Mouse (Mus musculus) heart, postnatal 0 days (tissue): Measurements from ENCODE around the gene Ncln. TPM values are rescaled to one million over a fixed set of nuclear protein-coding genes. Genes with fewer than 3 reads are reported as not detected.

Source experiments
- ATAC-seq: fragments of 200-750 bp; cut with Nextera tagmentation; 2 replicates; pipeline ENCODE4 v1.8.0; 2017; ENCODE audit warnings: low read depth, moderate number of reproducible peaks, moderate library complexity; ENCODE audit not compliant: insufficient read depth
- DNase-seq: peaks from one replicate; pipeline ENCODE4 v3.0.0-alpha.2; 2016; ENCODE audit warnings: low spot score
- H3K27ac ChIP-seq: fragments of 300-500 bp; sonication (generic); 2 replicates; pipeline ENCODE4 v1.5.1; 2014; ENCODE audit warnings: low read depth, mild to moderate bottlenecking
- H3K27me3 ChIP-seq: fragments of 300-500 bp; sonication (generic); 2 replicates; pipeline ENCODE4 v1.6.1; 2014; ENCODE audit warnings: low read length, mixed read lengths; ENCODE audit not compliant: control insufficient read depth, insufficient read depth
- H3K36me3 ChIP-seq: fragments of 300-500 bp; sonication (generic); replicated peaks from 2 replicates; pipeline ENCODE4 v1.6.1; 2014; ENCODE audit warnings: low read length, mixed read lengths; ENCODE audit not compliant: control insufficient read depth, insufficient read depth
- H3K4me1 ChIP-seq: fragments of 300-500 bp; sonication (generic); 2 replicates; pipeline ENCODE4 v1.6.1; 2014; ENCODE audit warnings: antibody characterized with exemption; ENCODE audit not compliant: control insufficient read depth, insufficient read depth
- H3K4me2 ChIP-seq: fragments of 300-500 bp; sonication (generic); 2 replicates; pipeline ENCODE4 v1.6.1; 2014; ENCODE audit warnings: low read depth, mild to moderate bottlenecking, low read length, moderate library complexity
- H3K4me3 ChIP-seq: fragments of 300-500 bp; sonication (generic); 2 replicates; pipeline ENCODE4 v1.5.1; 2014; ENCODE audit warnings: low read depth, low read length
- H3K9ac ChIP-seq: fragments of 300-500 bp; sonication (generic); replicated peaks from 2 replicates; pipeline ENCODE4 v1.6.1; 2014; ENCODE audit warnings: low read depth, low read length, mixed read lengths
- H3K9me3 ChIP-seq: fragments of 300-500 bp; sonication (generic); replicated peaks from 2 replicates; pipeline ENCODE4 v1.6.1; 2016; ENCODE audit warnings: low read length; ENCODE audit not compliant: control insufficient read depth
- CTCF ChIP-seq: IDR thresholded peaks from 2 replicates; pipeline ENCODE4 v1.5.1; 2016; ENCODE audit warnings: antibody characterized with exemption, control low read depth, low read depth
- EP300 ChIP-seq: IDR thresholded peaks from 2 replicates; pipeline ENCODE4 v1.6.1; 2016; ENCODE audit warnings: antibody characterized with exemption, low read depth
- WGBS: fragments of 180-500 bp; shearing (Covaris S2); extraction: QIAGEN DNeasy Blood & Tissue Kit; methylation state at CpG from one replicate; pipeline ENCODE4 v1.1.7; 2014; 5-methylcytosine and 5-hydroxymethylcytosine counted together
- polyA plus RNA-seq: library from polyadenylated mRNA; unstranded; fragments of >200 nt; fragmentation: Nextera tagmentation; extraction: Ambion mirVana; gene quantifications from 2 replicates; pipeline ENCODE4 v1.2.1, GENCODE M21; 2015
- total RNA-seq: library from RNA; depleted of rRNA; stranded (reverse); fragments of >200 nt; gene quantifications from 2 replicates; pipeline ENCODE4 v1.2.3, GENCODE M21; 2014; ENCODE audit warnings: low replicate concordance

The Ncln gene
- total and polyA plus RNA-seq, 2 experiments from 2014 or later: 30.5 to 91.5 TPM

GRCm38 (mm10) chr10:81486496-81486895 is 9.7 kb downstream of the Ncln start:
- peaks cover 11% of the 10 kb centered on the region for H3K4me1 ChIP-seq
- WGBS: 87% methylated on average over 10 of the region's 10 CpGs
- H3K9me3 ChIP-seq: no peaks in the 10 kb centered on the region
- DNase-seq (no peak), ATAC-seq (no peak)
- H3K9ac ChIP-seq: no peak overlapping the region
- H3K4me2 ChIP-seq: no peak overlapping the region
- H3K36me3 ChIP-seq: peaks cover 51% of the 10 kb centered on the region
- no peak for TF ChIP-seq CTCF
- no peak for TF ChIP-seq EP300
- no peak overlapping the region for H3K4me3 ChIP-seq
- peaks cover 8% of the 10 kb centered on the region for H3K27me3 ChIP-seq
- H3K27ac ChIP-seq: no peak overlapping the region

GRCm38 (mm10) chr10:81485479-81486018 is 10.6 kb downstream of the Ncln start:
- Histone ChIP-seq H3K4me1 (peaks cover 11% of the 10 kb centered on the region), H3K4me2 (no peak overlapping the region), H3K9ac (no peak overlapping the region), H3K27ac (no peak overlapping the region), H3K9me3 (no peaks in the 10 kb centered on the region), H3K27me3 (peaks cover 17% of the 10 kb centered on the region), H3K4me3 (no peak overlapping the region), H3K36me3 (peaks cover 42% of the 10 kb centered on the region)
- TF ChIP-seq CTCF (no peak), EP300 (no peak)
- no peak for DNase-seq
- ATAC-seq: no peak
- 47% methylated on average over 7 of the region's 7 CpGs for WGBS

GRCm38 (mm10) chr10:81485060-81485449 is 11.1 kb downstream of the Ncln start:
- H3K36me3 ChIP-seq: peaks cover 37% of the 10 kb centered on the region
- H3K27me3 ChIP-seq: peaks cover 21% of the 10 kb centered on the region
- no peak for ATAC-seq
- no peak overlapping the region for H3K27ac ChIP-seq
- TF ChIP-seq EP300: no peak
- no peak for TF ChIP-seq CTCF
- H3K4me2 ChIP-seq: no peak overlapping the region
- H3K9ac ChIP-seq: no peak overlapping the region
- no peak for DNase-seq
- no peaks in the 10 kb centered on the region for H3K9me3 ChIP-seq
- H3K4me1 ChIP-seq: peaks cover 11% of the 10 kb centered on the region
- 15% methylated on average over 2 of the region's 2 CpGs for WGBS
- no peak overlapping the region for H3K4me3 ChIP-seq

GRCm38 (mm10) chr10:81484441-81485059 is 11.6 kb downstream of the Ncln start:
- Histone ChIP-seq H3K27ac (no peak overlapping the region), H3K36me3 (peaks cover 32% of the 10 kb centered on the region), H3K4me1 (peaks cover 11% of the 10 kb centered on the region), H3K4me3 (no peak overlapping the region), H3K9me3 (no peaks in the 10 kb centered on the region), H3K4me2 (no peak overlapping the region), H3K9ac (no peak overlapping the region), H3K27me3 (peaks cover 24% of the 10 kb centered on the region)
- no peak for DNase-seq
- WGBS: 61% methylated on average over 6 of the region's 6 CpGs
- ATAC-seq: no peak
- no peak for TF ChIP-seq EP300
- TF ChIP-seq CTCF: no peak

GRCm38 (mm10) chr10:81483983-81484382 is 12.2 kb downstream of the Ncln start:
- ATAC-seq: no peak
- no peak for TF ChIP-seq EP300
- TF ChIP-seq CTCF: peak; percentile 38
- Histone ChIP-seq H3K36me3 (peaks cover 27% of the 10 kb centered on the region), H3K9ac (no peak overlapping the region), H3K4me3 (no peak overlapping the region), H3K9me3 (no peaks in the 10 kb centered on the region), H3K27me3 (peaks cover 24% of the 10 kb centered on the region), H3K4me2 (no peak overlapping the region), H3K27ac (no peak overlapping the region), H3K4me1 (peaks cover 11% of the 10 kb centered on the region)
- DNase-seq: no peak
- WGBS: 18% methylated on average over 9 of the region's 9 CpGs

- Histone ChIP-seq H3K4me3 (peak within 1 kb of the TSS; percentile 39), H3K9me3 (no peaks in the 10 kb centered on the region), H3K9ac (0 out of 2 replicates have a peak within 1 kb of the TSS, but pooled peaks have one; percentile 8), H3K27me3 (peaks cover 28% of the 10 kb centered on the region), H3K27ac (no peak within 1 kb of the TSS), H3K36me3 (peaks cover 12% of the 10 kb centered on the region), H3K4me2 (peak within 1 kb of the TSS; percentile 68), H3K4me1 (no peaks in the 10 kb centered on the region; the same call in 1 of the 2 replicates)
- TF ChIP-seq EP300 (no peak), CTCF (peak; percentile 49)
- WGBS: 1% methylated on average over 32 of the region's 36 CpGs
- no peak; the same call in 1 of the 2 replicates for ATAC-seq
- DNase-seq: no peak
Measured at GRCm38 (mm10) chr10:81482533-81482889, 13.7 kb downstream of the Ncln start, which contains the start of gene Celf5. Gene Celf5, minus strand, starts transcription at chr10:81482709.
